Mouse (Mus musculus): ENCODE data around the gene Srgap3.

GRCm38 (mm10) chr6:112842426-112842825 is 104.6 kb downstream of the Srgap3 start:
- TF ChIP-seq CTCF (conservative IDR thresholded peaks at IDR 0.05; ENCODE audit: insufficient read depth, insufficient read length, low read depth, low read length) (no peak), POLR2A (IDR thresholded peaks at IDR 0.05; ENCODE audit: low read depth, low read length) (no peak)

Data from kidney, adult 2 months (tissue).